Mouse (Mus musculus): Measurements from ENCODE around the gene Gse1. TPM values are rescaled to one million over a fixed set of nuclear protein-coding genes. Genes with fewer than 3 reads are reported as not detected.

Gene Gse1
- polyA plus RNA-seq, 1 experiment from 2014 or later, result 17.8 TPM

DNA sequence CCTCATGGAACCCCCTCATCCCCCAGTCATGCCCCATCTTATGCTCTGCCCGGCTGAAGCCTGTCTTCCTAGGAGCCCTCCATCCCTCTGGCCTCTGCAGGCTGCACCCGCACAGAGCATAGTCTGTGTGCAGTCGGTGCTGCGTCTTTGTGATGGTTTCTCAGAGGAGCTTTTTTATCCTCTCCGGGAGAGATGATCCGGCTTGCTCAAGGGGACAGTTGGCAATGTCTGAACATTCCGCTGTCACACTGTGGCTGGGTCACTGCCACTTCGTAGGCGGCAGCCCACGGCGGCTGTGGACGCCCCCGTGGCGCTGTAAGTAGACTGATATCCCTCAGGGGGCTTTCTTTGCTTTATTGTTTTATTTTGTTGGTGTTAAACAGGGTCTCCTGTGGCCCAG, 182.8 kb downstream of the Gse1 start:
- no peaks in the 10 kb centered on the region for H3K9me3 ChIP-seq (ENCODE audit: control insufficient read depth, low read length)
- no peak overlapping the region for H3K4me2 ChIP-seq (replicated peaks; ENCODE audit: low read depth, low read length)
- peak overlapping the region; percentile 37; the same call in 1 of the 2 replicates for H3K9ac ChIP-seq (ENCODE audit: low read depth, low read length)
- no peaks in the 10 kb centered on the region for H3K27me3 ChIP-seq (ENCODE audit: control insufficient read depth, insufficient read depth, low read length)
- 63% methylated on average over 14 of the region's 14 CpGs for WGBS
- H3K4me3 ChIP-seq (ENCODE audit: low read depth, low read length), result no peak overlapping the region
- H3K36me3 ChIP-seq (ENCODE audit: control insufficient read depth, insufficient read depth, low read length), result no peaks in the 10 kb centered on the region
- H3K4me1 ChIP-seq (replicated peaks; ENCODE audit: control insufficient read depth, insufficient read depth, low read length), result peaks cover 54% of the 10 kb centered on the region
- DNase-seq (ENCODE audit: low spot score) (no peak), ATAC-seq (ENCODE audit: low FRiP score) (no peak)
- H3K27ac ChIP-seq (ENCODE audit: low read depth, low read length), result 0 out of 2 replicates have a peak overlapping the region, but pooled peaks have one; percentile 49

- DNase-seq (ENCODE audit: low spot score) (no peak), ATAC-seq (ENCODE audit: low FRiP score) (no peak)
- H3K4me1 ChIP-seq (replicated peaks; ENCODE audit: control insufficient read depth, insufficient read depth, low read length), result peaks cover 58% of the 10 kb centered on the region
- H3K9ac ChIP-seq (ENCODE audit: low read depth, low read length), result no peak overlapping the region
- H3K27me3 ChIP-seq (ENCODE audit: control insufficient read depth, insufficient read depth, low read length), result no peaks in the 10 kb centered on the region
- no peak overlapping the region for H3K4me3 ChIP-seq (ENCODE audit: low read depth, low read length)
- no peaks in the 10 kb centered on the region for H3K9me3 ChIP-seq (ENCODE audit: control insufficient read depth, low read length)
- 46% methylated on average over 8 of the region's 8 CpGs for WGBS
- H3K36me3 ChIP-seq (ENCODE audit: control insufficient read depth, insufficient read depth, low read length), result no peaks in the 10 kb centered on the region
- peak overlapping the region; percentile 49; the same call in 1 of the 2 replicates for H3K27ac ChIP-seq (ENCODE audit: low read depth, low read length)
- H3K4me2 ChIP-seq (replicated peaks; ENCODE audit: low read depth, low read length), result no peak overlapping the region
Observed at GRCm38 (mm10) chr8:120411862-120412261, 183.6 kb downstream of the Gse1 start.

- H3K36me3 ChIP-seq (ENCODE audit: control insufficient read depth, insufficient read depth, low read length), result no peaks in the 10 kb centered on the region
- no peaks in the 10 kb centered on the region for H3K27me3 ChIP-seq (ENCODE audit: control insufficient read depth, insufficient read depth, low read length)
- no peak overlapping the region; the same call in 1 of the 2 replicates for H3K4me2 ChIP-seq (replicated peaks; ENCODE audit: low read depth, low read length)
- H3K4me1 ChIP-seq (replicated peaks; ENCODE audit: control insufficient read depth, insufficient read depth, low read length), result peaks cover 59% of the 10 kb centered on the region
- H3K4me3 ChIP-seq (ENCODE audit: low read depth, low read length), result no peak overlapping the region
- H3K9me3 ChIP-seq (ENCODE audit: control insufficient read depth, low read length), result no peaks in the 10 kb centered on the region
- H3K27ac ChIP-seq (ENCODE audit: low read depth, low read length), result peak overlapping the region; percentile 67; the same call in 1 of the 2 replicates
- H3K9ac ChIP-seq (ENCODE audit: low read depth, low read length), result no peak overlapping the region
- 89% methylated on average over 4 of the region's 4 CpGs for WGBS
- ATAC-seq (ENCODE audit: low FRiP score) (no peak), DNase-seq (ENCODE audit: low spot score) (no peak)
Observed at GRCm38 (mm10) chr8:120412357-120412756, 184.1 kb downstream of the Gse1 start.

DNA sequence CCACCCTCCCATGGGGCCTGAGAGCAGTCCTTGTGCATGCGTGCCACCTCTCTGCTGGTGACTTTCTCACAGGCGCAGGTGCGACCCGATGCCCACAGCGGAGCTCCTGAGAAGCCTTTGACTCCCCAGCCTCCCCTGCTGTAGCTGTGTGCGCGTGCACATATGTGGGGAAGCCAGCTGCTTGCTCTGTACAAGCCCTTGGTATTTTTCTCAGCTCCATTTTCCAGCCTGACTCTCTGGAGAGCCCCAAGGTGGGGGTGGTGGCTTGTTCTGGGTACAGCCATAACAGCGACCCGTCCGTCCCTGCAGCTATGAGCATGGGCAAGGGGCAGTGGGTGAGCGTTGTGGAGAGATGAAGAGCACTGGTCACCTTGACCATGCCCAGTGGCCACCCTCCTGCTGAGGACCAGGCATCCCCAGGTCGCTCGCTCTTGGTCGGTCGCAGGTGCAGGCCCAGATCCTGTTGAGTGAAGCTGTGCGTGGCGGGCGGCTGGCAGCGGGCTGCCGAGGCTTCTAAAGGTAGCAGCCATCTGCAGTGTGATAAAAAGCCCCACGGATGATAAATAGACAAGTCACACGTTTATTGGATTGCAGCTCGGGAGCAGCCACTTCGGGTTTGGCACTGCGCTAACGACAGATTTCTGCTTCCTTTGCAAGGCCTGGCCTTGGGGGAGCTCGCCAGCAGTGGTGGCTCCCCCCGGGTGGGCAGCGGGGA, 184.8 kb downstream of the Gse1 start:
- no peak for ATAC-seq (ENCODE audit: low FRiP score)
- peaks cover 60% of the 10 kb centered on the region for H3K4me1 ChIP-seq (replicated peaks; ENCODE audit: control insufficient read depth, insufficient read depth, low read length)
- peak overlapping the region; percentile 67 for H3K27ac ChIP-seq (ENCODE audit: low read depth, low read length)
- 66% methylated on average over 29 of the region's 29 CpGs for WGBS
- no peak overlapping the region; the same call in 1 of the 2 replicates for H3K4me2 ChIP-seq (replicated peaks; ENCODE audit: low read depth, low read length)
- H3K4me3 ChIP-seq (ENCODE audit: low read depth, low read length), result no peak overlapping the region
- H3K9me3 ChIP-seq (ENCODE audit: control insufficient read depth, low read length), result no peaks in the 10 kb centered on the region
- no peak for DNase-seq (ENCODE audit: low spot score)
- H3K27me3 ChIP-seq (ENCODE audit: control insufficient read depth, insufficient read depth, low read length), result no peaks in the 10 kb centered on the region
- H3K36me3 ChIP-seq (ENCODE audit: control insufficient read depth, insufficient read depth, low read length), result no peaks in the 10 kb centered on the region
- no peak overlapping the region for H3K9ac ChIP-seq (ENCODE audit: low read depth, low read length)

DNA sequence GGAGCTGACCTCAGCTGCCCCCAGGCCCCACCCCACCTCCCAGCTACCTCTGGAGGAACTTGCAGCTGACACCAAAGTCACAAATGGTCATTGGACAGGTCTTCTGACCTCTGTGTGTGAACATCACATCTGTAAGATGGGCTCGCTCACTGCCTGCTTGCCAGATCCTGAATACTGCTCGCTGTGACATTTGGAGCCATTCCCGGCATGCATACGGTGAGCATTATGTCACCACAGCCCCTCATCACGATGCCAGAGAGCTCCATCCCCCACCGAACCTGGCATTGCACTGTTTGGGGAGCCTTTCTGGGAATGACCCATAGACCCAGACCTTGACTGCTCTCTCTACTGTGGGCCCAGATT, 185.4 kb downstream of the Gse1 start:
- H3K27ac ChIP-seq (ENCODE audit: low read depth, low read length), result peak overlapping the region; percentile 67; the same call in 1 of the 2 replicates
- peaks cover 58% of the 10 kb centered on the region for H3K4me1 ChIP-seq (replicated peaks; ENCODE audit: control insufficient read depth, insufficient read depth, low read length)
- no peak overlapping the region for H3K9ac ChIP-seq (ENCODE audit: low read depth, low read length)
- H3K27me3 ChIP-seq (ENCODE audit: control insufficient read depth, insufficient read depth, low read length), result no peaks in the 10 kb centered on the region
- no peaks in the 10 kb centered on the region for H3K9me3 ChIP-seq (ENCODE audit: control insufficient read depth, low read length)
- no peak overlapping the region for H3K4me3 ChIP-seq (ENCODE audit: low read depth, low read length)
- no peak overlapping the region for H3K4me2 ChIP-seq (replicated peaks; ENCODE audit: low read depth, low read length)
- WGBS, result 72% methylated on average over 6 of the region's 6 CpGs
- no peaks in the 10 kb centered on the region for H3K36me3 ChIP-seq (ENCODE audit: control insufficient read depth, insufficient read depth, low read length)
- no peak for DNase-seq (ENCODE audit: low spot score)
- ATAC-seq (ENCODE audit: low FRiP score), result no peak

DNA sequence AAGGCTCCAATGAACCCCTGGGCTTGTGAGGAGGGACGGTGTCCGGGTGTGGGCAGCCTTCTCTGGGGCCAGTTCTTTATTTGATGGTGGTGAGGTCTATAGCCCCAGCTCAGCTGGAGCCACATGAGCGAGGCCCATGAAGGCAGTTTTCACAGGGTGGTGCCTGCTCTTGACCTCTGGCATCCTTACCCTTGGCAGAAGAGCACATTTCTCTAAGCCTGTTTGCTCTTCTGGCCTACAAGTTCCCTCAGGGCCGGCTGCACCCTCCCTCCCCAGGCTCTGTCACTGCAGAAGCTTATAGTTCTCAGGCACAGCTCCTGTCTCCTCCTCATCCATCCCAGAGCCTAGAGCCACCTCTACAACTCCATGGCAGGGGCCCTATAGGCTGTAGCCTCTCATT, 186.0 kb downstream of the Gse1 start:
- no peak for DNase-seq (ENCODE audit: low spot score)
- H3K36me3 ChIP-seq (ENCODE audit: control insufficient read depth, insufficient read depth, low read length), result no peaks in the 10 kb centered on the region
- no peaks in the 10 kb centered on the region for H3K27me3 ChIP-seq (ENCODE audit: control insufficient read depth, insufficient read depth, low read length)
- H3K9ac ChIP-seq (ENCODE audit: low read depth, low read length), result no peak overlapping the region
- no peak overlapping the region for H3K4me2 ChIP-seq (replicated peaks; ENCODE audit: low read depth, low read length)
- peaks cover 52% of the 10 kb centered on the region for H3K4me1 ChIP-seq (replicated peaks; ENCODE audit: control insufficient read depth, insufficient read depth, low read length)
- no peak for ATAC-seq (ENCODE audit: low FRiP score)
- 82% methylated on average over 4 of the region's 4 CpGs for WGBS
- peak overlapping the region; percentile 37; the same call in 1 of the 2 replicates for H3K27ac ChIP-seq (ENCODE audit: low read depth, low read length)
- no peaks in the 10 kb centered on the region for H3K9me3 ChIP-seq (ENCODE audit: control insufficient read depth, low read length)
- no peak overlapping the region for H3K4me3 ChIP-seq (ENCODE audit: low read depth, low read length)

GRCm38 (mm10) chr8:120415474-120415873, 187.2 kb downstream of the Gse1 start:
- Histone ChIP-seq H3K4me2 (replicated peaks; ENCODE audit: low read depth, low read length) (no peak overlapping the region), H3K36me3 (ENCODE audit: control insufficient read depth, insufficient read depth, low read length) (no peaks in the 10 kb centered on the region), H3K27me3 (ENCODE audit: control insufficient read depth, insufficient read depth, low read length) (0 out of 2 replicates have a peak, but pooled peaks cover 2% of the 10 kb centered on the region), H3K4me3 (ENCODE audit: low read depth, low read length) (no peak overlapping the region), H3K9me3 (ENCODE audit: control insufficient read depth, low read length) (no peaks in the 10 kb centered on the region), H3K4me1 (replicated peaks; ENCODE audit: control insufficient read depth, insufficient read depth, low read length) (peaks cover 41% of the 10 kb centered on the region), H3K27ac (ENCODE audit: low read depth, low read length) (peak overlapping the region; percentile 98), H3K9ac (ENCODE audit: low read depth, low read length) (no peak overlapping the region)
- DNase-seq (ENCODE audit: low spot score) (no peak), ATAC-seq (ENCODE audit: low FRiP score) (no peak)
- 49% methylated on average over 9 of the region's 11 CpGs for WGBS

GRCm38 (mm10) chr8:120416173-120416521, 187.9 kb downstream of the Gse1 start:
- H3K4me1 ChIP-seq (replicated peaks; ENCODE audit: control insufficient read depth, insufficient read depth, low read length), result peaks cover 39% of the 10 kb centered on the region
- H3K9ac ChIP-seq (ENCODE audit: low read depth, low read length), result peak overlapping the region; percentile 53
- H3K27ac ChIP-seq (ENCODE audit: low read depth, low read length), result peak overlapping the region; percentile 98
- peak overlapping the region; percentile 28; the same call in 1 of the 2 replicates for H3K4me2 ChIP-seq (replicated peaks; ENCODE audit: low read depth, low read length)
- DNase-seq (ENCODE audit: low spot score) (no peak), ATAC-seq (ENCODE audit: low FRiP score) (peak; percentile 25)
- H3K4me3 ChIP-seq (ENCODE audit: low read depth, low read length), result no peak overlapping the region
- no peaks in the 10 kb centered on the region for H3K9me3 ChIP-seq (ENCODE audit: control insufficient read depth, low read length)
- no peaks in the 10 kb centered on the region for H3K36me3 ChIP-seq (ENCODE audit: control insufficient read depth, insufficient read depth, low read length)
- WGBS, result 57% methylated on average over 8 of the region's 8 CpGs
- 0 out of 2 replicates have a peak, but pooled peaks cover 2% of the 10 kb centered on the region for H3K27me3 ChIP-seq (ENCODE audit: control insufficient read depth, insufficient read depth, low read length)

Measured in hindbrain, embryonic 11.5 days (tissue).